Mouse (Mus musculus) gastrocnemius, postnatal 25 days (tissue): Measurements from ENCODE around the gene Man1b1. TPM values are rescaled to one million over a fixed set of nuclear protein-coding genes. Genes with fewer than 3 reads are reported as not detected.

Experiments
- DNase-seq: peaks from one replicate; pipeline ENCODE4 v3.0.0; 2022
- total RNA-seq, 2 experiments: library from RNA; stranded (reverse); gene quantifications; 1 replicate in 1 of 2; 2 replicates in 1 of 2; pipeline ENCODE4 v1.2.3; 2021

Man1b1 gene
- total RNA-seq, 2 experiments from 2014 or later = 11.9 to 15.4 TPM

DNA sequence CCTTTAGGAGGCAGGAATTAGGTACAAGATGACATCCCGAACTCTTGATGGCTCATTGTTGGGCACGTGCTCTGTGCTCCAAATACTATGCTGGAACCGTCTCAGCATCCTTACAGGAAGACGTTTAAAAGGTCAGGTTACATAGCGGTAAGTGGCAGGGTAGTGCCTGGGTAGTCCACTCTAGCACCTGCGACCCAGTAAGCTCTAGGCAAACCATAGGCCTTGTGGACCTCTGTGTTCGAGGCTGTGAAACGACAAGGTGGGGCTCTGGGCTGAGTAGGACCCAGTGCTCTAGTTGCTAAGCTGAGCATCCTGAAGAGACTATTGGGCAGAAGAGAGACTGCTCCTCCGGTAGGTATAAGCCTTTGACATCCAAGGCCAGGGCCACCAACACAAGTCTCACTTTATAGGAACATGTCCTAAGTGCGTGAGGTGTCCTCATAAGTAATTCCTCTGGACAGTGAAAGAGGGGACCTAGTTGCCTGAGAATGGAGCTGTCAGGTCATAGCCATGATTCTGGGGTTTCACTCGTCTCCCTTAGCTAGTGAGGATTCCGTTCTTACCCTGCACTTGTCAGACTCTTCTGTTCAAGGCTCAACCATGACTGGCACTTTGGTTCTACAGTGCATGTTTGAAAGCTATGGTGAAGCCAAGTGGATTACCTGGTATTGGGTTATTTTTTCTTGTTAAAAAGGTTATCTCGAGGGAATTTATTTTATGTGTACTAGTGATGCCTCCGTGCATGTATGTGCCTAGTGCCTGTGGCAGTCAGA, 26.4 kb upstream of the Man1b1 start:
- DNase-seq = no peak

DNA sequence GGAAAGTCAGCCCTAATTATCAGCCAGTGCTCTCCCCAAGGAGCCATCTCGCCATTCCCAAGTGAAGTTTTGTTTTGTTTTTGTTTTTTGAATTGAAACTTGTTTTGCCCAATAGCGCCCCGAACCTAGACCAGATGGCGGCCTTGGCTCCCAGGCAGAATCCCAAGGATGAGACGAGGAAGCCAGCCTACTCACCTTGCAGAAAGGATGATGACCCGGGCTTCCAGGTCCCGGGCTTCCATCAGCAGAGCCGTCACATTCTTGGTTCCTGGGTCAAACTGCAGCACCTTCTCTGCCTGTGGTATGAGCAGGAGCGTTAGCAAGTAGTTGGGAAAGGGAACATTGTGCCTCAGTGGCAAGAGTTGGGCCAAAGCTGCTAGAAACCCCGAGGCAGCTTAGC, 22.0 kb upstream of the Man1b1 start:
- no peak for DNase-seq

DNA sequence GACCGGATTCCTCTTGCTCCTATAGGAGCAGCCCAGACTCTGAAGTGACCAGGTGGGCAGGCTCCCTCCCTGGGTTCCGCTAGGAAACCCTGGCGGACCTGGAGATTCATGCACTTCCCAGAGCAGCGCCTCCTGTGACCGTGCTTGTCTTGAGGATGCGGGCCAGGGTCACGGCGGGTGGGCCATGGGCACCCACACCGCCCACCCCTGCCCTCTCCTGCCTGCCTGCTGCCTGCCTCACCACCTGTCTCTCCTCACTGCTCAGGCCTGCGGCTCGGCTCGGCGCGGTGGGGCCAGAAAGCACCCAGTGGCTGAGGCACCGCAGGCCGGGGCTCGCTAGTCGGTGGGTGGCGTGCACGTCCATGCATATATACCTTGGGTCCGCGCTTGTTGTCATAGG, 21.2 kb upstream of the Man1b1 start:
- DNase-seq = no peak

GRCm38 (mm10) chr2:25311491-25311891, 20.6 kb upstream of the Man1b1 start:
- no peak for DNase-seq

- DNase-seq = no peak
Observed at GRCm38 (mm10) chr2:25318119-25318966, 13.8 kb upstream of the Man1b1 start.

DNA sequence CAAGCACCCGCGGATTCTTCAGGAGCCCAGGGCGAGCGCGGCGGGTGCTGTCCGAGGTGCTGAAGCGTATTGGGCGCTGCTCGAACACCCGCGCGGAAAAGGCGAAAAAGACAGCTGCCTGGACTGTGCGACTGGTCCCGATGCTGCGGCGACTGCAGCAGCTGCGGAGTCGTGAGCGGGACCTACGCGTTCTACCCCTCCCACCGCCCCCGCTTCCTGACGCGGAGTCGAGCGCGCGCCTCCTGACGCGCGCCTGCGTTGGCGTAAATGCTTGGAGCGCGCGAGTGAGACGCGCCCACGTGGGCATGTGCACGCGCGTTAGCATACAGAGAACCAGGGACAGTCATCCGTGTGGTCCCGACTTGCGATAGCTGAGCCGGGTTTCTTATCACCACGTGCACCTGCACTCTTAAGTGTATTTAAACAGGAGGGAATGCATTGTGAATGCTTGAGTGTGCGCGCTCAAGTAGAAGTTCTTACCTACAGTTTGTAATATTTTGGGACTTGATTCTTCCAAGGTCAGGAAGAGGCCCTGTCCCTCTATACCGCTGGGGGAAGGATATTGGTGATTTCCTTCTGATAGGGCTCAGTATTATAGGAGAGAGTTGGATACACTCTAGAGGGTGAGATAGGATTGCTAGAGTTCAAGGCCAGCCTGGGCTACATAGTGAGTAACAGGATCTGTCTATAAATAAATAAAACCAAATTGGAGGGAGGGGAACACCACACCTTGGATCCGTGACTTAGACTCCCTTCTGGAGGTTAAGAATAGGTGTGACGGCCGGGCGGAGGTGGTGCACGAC, 13.0 kb upstream of the Man1b1 start, which contains the start of gene Grin1:
TSS of gene Grin1 (minus strand) at position 217 of the 803 bp plus-strand sequence.
- peak; percentile 21 for DNase-seq

DNA sequence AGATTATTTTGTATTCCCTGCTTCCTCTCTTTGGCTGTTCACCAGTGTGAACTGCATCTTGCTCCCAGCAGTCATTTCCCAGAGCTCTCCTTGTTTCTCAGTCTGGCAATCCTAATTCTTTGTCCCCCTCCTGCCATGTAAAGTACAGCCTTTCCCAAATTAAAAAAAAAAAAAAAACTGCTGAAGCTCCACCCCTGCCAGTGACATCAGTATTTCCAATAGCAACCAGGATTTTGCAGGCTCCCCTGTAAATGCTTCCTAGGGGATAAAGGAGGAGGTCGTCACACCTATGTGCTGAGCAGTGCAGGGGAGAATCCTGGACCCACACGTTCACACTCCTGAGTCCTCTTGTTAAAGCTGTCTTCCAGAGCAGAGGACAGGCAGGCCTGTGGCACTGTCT, 12.1 kb upstream of the Man1b1 start:
- no peak for DNase-seq

GRCm38 (mm10) chr2:25326036-25326435, 6.1 kb upstream of the Man1b1 start:
- no peak for DNase-seq

DNA sequence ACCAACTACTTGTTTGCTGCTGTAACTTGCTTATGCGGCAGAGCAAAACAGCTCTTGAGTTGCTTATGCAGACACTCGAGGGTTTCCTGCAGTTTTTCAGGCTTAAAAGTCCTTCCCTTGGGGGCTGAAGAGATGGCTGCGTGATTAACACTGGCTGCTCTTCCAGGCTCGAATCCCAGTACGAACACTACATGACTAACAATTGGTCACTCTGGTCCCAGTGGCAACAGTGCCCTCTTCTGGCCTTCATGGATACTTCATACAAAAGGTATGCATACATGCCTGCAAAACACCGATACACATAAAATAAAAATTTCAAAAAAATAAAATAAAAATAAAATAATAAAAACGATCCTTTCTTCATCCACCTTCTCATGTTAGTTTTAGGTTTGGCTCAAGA, 3.7 kb upstream of the Man1b1 start:
- DNase-seq = no peak

- DNase-seq = no peak
Observed at GRCm38 (mm10) chr2:25331470-25331869, 668 bp upstream of the Man1b1 start.

- DNase-seq = no peak
Observed at GRCm38 (mm10) chr2:25333569-25333968, 1.4 kb downstream of the Man1b1 start.

GRCm38 (mm10) chr2:25338303-25338702, 6.2 kb downstream of the Man1b1 start:
- no peak for DNase-seq

DNA sequence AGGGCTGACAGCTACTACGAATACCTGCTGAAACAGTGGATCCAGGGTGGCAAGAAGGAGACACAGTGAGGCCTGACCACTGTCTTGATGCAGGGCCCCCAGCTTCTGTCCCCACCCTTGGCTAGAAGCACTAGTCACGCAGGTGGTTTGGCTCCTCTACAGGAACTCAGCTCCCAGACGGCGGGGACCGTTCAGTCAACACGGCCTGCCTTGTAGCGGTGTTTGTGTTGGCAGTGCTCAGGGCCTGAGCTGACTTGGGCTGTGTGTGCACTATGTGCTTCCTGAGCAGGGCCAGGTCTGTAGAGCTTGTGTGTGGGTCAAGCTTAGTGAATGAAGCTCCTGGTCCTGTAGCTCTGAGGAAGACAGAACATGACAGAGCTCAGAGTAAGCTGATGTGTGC, 16.0 kb downstream of the Man1b1 start:
- no peak for DNase-seq

DNA sequence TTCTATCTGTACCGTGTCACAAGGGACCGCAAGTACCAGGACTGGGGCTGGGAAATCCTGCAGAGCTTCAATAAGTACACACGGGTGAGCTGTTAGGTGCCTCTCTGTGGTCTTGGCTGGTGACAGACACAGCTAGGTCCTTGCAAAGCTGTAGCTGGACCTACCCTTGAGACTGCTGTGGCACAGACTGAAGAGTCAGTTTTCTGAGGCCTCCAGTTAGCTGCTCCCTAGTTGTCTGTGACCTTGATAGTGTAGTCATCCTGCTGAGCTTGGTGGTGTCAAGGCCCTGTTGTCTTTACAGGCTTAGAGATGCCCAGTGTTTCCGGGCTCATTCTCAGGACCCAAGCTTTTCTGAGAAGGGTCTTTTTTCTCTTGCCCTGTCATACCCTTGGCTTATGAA, 17.4 kb downstream of the Man1b1 start:
- no peak for DNase-seq

- DNase-seq = no peak
Observed at GRCm38 (mm10) chr2:25350701-25351100, 18.6 kb downstream of the Man1b1 start.

DNA sequence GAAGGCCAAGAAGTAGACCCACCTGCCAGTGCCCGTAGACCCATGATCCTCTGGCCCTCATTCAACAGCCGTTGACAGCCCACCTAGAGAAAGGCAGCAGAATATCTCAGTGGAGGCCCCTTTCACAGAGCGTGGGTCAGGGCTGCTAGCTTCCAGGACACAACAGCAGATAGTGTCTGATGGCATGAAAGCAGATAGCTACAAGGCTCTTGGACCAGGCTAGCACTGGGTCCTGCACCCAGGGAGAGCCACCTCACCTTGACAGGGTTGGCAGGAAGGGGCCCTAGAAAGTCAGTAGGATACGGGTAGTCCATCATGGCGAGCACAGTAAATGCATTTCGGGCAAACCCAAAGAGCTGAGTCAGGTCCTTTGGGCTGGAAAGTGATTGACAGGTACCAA, 22.1 kb downstream of the Man1b1 start:
- no peak for DNase-seq

DNA sequence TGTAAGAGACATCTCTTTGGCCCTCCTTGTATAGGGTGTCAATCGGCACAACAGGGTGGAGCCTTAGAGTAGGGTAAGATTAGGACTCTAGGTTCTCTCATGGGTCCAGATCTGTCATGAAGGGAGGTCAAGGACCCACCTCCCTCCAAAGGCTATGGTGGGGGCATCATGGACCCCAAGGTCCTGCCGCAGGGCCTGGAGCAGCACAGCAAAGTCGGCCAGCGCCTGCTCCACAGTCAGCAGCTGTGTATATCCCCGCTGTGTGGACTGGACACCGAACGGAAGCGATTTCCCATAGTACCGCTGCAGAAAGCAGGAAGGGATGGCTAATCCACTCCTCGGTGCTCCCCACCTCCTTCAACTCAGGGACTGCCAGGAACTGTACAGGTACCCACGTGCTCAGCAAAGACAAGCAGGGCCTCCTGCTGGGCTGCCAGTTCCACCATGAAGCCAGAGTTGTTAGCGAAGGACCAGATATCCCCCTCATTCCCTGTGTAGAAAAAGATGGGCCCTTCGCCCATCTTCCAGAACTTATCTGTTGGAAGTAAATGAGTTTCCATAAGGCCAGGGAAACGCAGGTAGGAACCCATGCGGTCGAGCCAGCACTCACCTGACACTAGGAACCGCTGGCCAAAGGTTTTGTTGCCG, 23.4 kb downstream of the Man1b1 start:
- DNase-seq = no peak

DNA sequence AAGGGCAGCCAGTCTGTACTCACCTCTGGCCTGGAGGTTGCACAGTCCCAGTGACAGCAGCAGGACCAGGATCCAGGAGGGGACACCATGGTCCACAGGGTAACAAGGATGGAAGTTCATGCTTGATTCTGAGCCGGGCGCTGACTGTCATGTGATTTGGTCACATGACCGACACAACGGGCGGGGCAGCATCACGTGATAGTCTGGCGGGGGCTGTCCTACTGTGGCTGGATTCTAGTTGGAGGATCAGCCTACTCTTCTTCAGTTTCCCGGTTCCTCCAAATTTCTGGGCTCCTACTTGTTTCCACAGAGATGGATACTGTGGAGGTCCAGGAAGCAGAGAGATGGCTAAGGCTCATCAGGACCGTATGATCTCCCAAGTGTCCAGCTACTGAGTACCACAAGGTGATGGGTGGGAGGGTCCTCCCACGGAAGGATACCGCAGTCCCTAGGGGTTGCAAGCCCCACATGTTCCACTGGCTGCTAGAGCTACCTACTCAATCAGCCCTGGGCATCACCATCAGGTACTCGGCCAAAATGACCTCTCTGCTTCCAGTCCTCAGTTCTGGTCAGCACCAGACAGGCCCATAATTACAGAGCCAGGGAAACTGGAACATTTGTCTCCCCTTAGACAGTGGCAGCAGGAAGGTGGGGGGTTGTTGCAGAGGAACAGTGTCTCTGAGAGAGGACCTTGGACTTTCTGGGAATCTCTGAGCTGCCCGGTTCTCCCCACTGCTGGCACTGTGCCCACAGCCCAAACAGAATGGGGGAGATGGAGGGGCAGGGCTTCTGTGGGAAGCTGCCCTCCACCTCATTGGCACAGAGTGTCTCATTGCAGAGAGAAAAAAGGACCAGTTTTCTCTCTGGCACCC, 24.3 kb downstream of the Man1b1 start, which contains the start of gene Dpp7:
TSS of gene Dpp7 (minus strand) at position 152 of the 872 bp plus-strand sequence.
- DNase-seq = peak; percentile 70

DNA sequence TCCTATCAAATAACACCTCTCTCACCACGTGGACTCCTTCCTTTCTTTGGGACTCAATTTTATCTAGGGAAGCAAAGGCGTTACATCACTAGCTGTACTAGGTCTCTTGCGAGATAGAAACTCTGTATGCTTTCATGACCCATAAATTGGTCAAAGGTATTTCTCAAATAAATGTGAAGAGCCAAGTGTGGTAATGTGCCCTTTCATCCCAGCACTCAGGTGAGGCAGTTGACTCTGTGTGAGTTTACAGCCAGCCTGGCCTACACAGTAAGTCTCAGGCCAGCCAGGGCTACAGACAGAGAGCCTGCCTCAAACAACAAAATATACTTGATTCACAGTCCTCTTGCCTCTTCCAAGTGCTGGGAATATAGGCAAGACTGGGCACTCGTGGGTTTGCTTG, 27.7 kb downstream of the Man1b1 start:
- DNase-seq = no peak

GRCm38 (mm10) chr2:25363478-25364178, 31.5 kb downstream of the Man1b1 start:
- no peak for DNase-seq
